Mouse (Mus musculus) testis, adult 2 months (tissue): ENCODE results near the gene Tmem222.
A peak's percentile ranks its signal among the peaks of the same experiment; 100 is the strongest.

ENCODE experiments used
- CTCF ChIP-seq: fragments of 200-500 bp; IDR thresholded peaks from 2 replicates; pipeline ENCODE4 v1.5.1; 2012; ENCODE audit warnings: low read depth, mild to moderate bottlenecking, inconsistent platforms, low read length, moderate library complexity; ENCODE audit not compliant: control insufficient read depth, insufficient read depth, insufficient replicate concordance
- POLR2A ChIP-seq: fragments of 200-500 bp; IDR thresholded peaks from 2 replicates; pipeline ENCODE4 v1.6.1; 2012; ENCODE audit warnings: low read depth, mild to moderate bottlenecking, inconsistent platforms, low read length, moderate library complexity; ENCODE audit not compliant: control insufficient read depth

DNA sequence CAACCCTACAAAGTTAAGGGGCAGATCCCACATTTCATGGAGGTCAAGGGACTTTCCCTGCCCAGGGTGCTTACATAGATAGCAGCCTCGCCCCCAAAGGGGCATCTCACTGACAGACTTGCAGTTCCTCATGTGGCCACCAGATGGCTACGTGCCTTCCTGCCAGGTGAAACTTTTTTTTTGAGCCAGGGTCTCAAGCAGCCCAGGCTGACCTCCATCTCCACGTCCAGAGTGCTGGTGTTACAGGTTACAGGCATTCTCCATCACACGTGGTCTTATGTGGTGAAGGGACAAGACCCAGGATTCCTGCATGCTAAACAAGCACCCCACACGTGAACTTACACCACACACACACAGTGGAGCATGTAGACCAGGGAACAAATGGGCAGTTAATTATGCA, 60.0 kb downstream of the Tmem222 start:
- TF ChIP-seq CTCF (peak; percentile 98), POLR2A (no peak)
